Mouse (Mus musculus) olfactory bulb, adult 2 months (tissue): ENCODE measurements around the gene Pdzrn4.

Experiments
- CTCF ChIP-seq: fragments of 200-500 bp; IDR thresholded peaks from 2 replicates; pipeline ENCODE4 v1.5.1; 2012; ENCODE audit warnings: low read depth, mild to moderate bottlenecking, low read length, moderate library complexity; ENCODE audit not compliant: insufficient read depth
- POLR2A ChIP-seq: fragments of 200-500 bp; IDR thresholded peaks from 2 replicates; pipeline ENCODE4 v1.6.1; 2012; ENCODE audit warnings: mild to moderate bottlenecking, low read depth, low read length, moderate library complexity; ENCODE audit not compliant: insufficient read depth

DNA sequence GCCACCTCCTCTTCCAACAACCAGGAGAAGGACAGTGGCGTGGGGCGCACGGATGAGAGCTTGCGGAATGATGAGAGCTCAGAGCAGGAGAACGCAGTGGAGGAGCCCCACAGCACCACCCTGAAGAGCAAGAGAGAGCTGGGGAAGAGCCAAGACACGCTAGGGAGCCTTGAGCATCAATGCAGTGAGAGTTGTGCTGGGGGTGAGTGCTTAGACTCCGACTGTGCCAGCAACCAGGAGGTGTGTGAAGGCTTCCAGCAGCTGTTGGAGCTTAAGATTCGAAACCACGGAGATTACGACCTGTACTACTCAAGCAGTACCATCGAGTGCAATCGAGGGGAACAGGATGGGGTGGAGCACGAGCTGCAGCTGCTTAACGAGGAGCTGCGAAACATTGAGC, 372.9 kb downstream of the Pdzrn4 start:
- no peak for TF ChIP-seq CTCF
- no peak for TF ChIP-seq POLR2A
